Mouse (Mus musculus): Measurements from ENCODE around the gene St5. TPM values are rescaled to one million over a fixed set of nuclear protein-coding genes. Genes with fewer than 3 reads are reported as not detected.

The St5 gene
- polyA plus RNA-seq, 1 experiment from 2014 or later = 35.8 TPM

DNA sequence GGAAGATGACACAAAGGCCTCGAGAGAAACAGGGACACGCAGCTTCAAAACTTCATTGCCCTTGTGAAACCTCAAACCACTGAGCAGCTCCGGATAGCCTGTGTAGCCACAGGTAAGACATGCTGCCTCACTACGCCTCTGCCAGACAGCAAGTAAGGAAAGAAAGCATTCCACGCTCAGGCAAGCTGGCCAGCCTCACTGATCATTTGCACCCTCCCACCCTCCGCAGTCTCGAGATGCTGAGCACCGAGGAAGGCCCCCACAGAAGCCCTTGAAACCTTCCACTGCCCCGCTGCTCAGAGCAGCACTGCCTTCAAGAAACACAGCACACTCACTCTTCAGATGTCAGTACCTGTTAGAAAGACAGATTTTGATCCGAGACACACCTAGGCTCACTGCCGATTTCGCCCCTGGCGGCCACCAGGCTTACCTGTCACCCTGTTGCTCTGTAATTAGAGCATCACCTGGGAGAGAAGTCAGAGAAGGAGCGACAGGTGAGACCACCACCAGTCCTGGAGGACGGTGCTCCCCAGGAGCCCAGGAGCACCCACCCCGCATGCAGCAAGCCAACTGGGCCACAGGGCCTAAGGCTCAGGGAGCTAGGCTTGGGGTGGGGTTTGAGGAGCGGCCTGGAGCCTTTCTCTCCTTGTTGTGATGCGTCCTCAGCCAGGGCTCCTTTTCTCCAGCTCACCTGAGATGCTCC, 210.6 kb downstream of the St5 start:
- Histone ChIP-seq H3K27me3 (ENCODE audit: control insufficient read depth, insufficient read depth, low read length) (peaks cover 7% of the 10 kb centered on the region; the same call in 1 of the 2 replicates), H3K27ac (ENCODE audit: low read depth, low read length) (no peak overlapping the region), H3K36me3 (ENCODE audit: control insufficient read depth, insufficient read depth, low read length) (no peaks in the 10 kb centered on the region), H3K9ac (ENCODE audit: low read depth, low read length) (no peak overlapping the region), H3K4me1 (ENCODE audit: control insufficient read depth, insufficient read depth, low read length) (no peaks in the 10 kb centered on the region), H3K4me3 (ENCODE audit: low read length) (0 out of 2 replicates have a peak overlapping the region, but pooled peaks have one; percentile 17), H3K9me3 (ENCODE audit: control insufficient read depth, low read length) (no peaks in the 10 kb centered on the region), H3K4me2 (replicated peaks; ENCODE audit: low read depth, low read length) (peak overlapping the region; percentile 18; the same call in 1 of the 2 replicates)
- WGBS = 66% methylated on average over 18 of the region's 18 CpGs
- 0 out of 2 replicates have a peak, but pooled peaks have one; percentile 36 for ATAC-seq (ENCODE audit: low FRiP score, low TSS enrichment)

DNA sequence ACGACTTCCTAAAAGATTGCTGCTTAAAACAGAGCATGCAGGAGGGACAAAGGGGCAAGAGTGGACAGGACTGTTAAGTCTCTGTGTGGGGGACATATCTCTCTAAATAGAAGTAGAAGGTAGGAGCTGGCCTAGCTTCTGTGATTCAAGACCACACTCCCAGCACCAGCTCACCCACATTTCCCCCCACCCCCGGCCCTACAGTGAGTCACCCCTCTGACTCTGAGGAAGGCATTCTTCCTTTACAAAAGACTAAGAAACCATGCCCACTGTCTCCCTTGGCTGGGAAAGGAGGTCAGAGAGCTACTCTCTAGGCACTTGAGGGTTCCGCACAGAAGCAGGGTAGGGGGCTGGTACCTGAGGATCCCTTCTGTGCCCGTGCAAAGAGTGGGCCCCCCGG, 219.2 kb downstream of the St5 start:
- no peaks in the 10 kb centered on the region for H3K4me1 ChIP-seq (ENCODE audit: control insufficient read depth, insufficient read depth, low read length)
- H3K27ac ChIP-seq (ENCODE audit: low read depth, low read length) = no peak overlapping the region
- no peak overlapping the region for H3K9ac ChIP-seq (ENCODE audit: low read depth, low read length)
- no peaks in the 10 kb centered on the region for H3K36me3 ChIP-seq (ENCODE audit: control insufficient read depth, insufficient read depth, low read length)
- H3K27me3 ChIP-seq (ENCODE audit: control insufficient read depth, insufficient read depth, low read length) = no peaks in the 10 kb centered on the region
- no peak for ATAC-seq (ENCODE audit: low FRiP score, low TSS enrichment)
- no peak overlapping the region for H3K4me3 ChIP-seq (ENCODE audit: low read length)
- WGBS = 77% methylated on average over 5 of the region's 5 CpGs
- no peaks in the 10 kb centered on the region for H3K9me3 ChIP-seq (ENCODE audit: control insufficient read depth, low read length)
- H3K4me2 ChIP-seq (replicated peaks; ENCODE audit: low read depth, low read length) = no peak overlapping the region

GRCm38 (mm10) chr7:109480765-109481197, 222.6 kb downstream of the St5 start:
- no peaks in the 10 kb centered on the region for H3K27me3 ChIP-seq (ENCODE audit: control insufficient read depth, insufficient read depth, low read length)
- H3K4me1 ChIP-seq (ENCODE audit: control insufficient read depth, insufficient read depth, low read length) = no peaks in the 10 kb centered on the region
- H3K9ac ChIP-seq (ENCODE audit: low read depth, low read length) = no peak overlapping the region
- WGBS = 21% methylated on average over 7 of the region's 7 CpGs
- peak; percentile 68; the same call in 1 of the 2 replicates for ATAC-seq (ENCODE audit: low FRiP score, low TSS enrichment)
- no peaks in the 10 kb centered on the region for H3K9me3 ChIP-seq (ENCODE audit: control insufficient read depth, low read length)
- no peak overlapping the region for H3K4me3 ChIP-seq (ENCODE audit: low read length)
- no peaks in the 10 kb centered on the region for H3K36me3 ChIP-seq (ENCODE audit: control insufficient read depth, insufficient read depth, low read length)
- H3K4me2 ChIP-seq (replicated peaks; ENCODE audit: low read depth, low read length) = no peak overlapping the region
- no peak overlapping the region for H3K27ac ChIP-seq (ENCODE audit: low read depth, low read length)

GRCm38 (mm10) chr7:109477926-109478325, 225.5 kb downstream of the St5 start:
- H3K4me3 ChIP-seq (ENCODE audit: low read length) = no peak overlapping the region
- peak; percentile 12; the same call in 1 of the 2 replicates for ATAC-seq (ENCODE audit: low FRiP score, low TSS enrichment)
- no peaks in the 10 kb centered on the region for H3K4me1 ChIP-seq (ENCODE audit: control insufficient read depth, insufficient read depth, low read length)
- WGBS = 39% methylated on average over 3 of the region's 3 CpGs
- no peak overlapping the region for H3K27ac ChIP-seq (ENCODE audit: low read depth, low read length)
- H3K36me3 ChIP-seq (ENCODE audit: control insufficient read depth, insufficient read depth, low read length) = no peaks in the 10 kb centered on the region
- no peak overlapping the region for H3K4me2 ChIP-seq (replicated peaks; ENCODE audit: low read depth, low read length)
- H3K9me3 ChIP-seq (ENCODE audit: control insufficient read depth, low read length) = no peaks in the 10 kb centered on the region
- no peaks in the 10 kb centered on the region for H3K27me3 ChIP-seq (ENCODE audit: control insufficient read depth, insufficient read depth, low read length)
- H3K9ac ChIP-seq (ENCODE audit: low read depth, low read length) = no peak overlapping the region

Small RNA genes within 50 kb of the gene (microRNA-seq; reads per million reads assigned to microRNA genes)
- gene Gm47284 = 1.5 reads per million

Other genes with a start within 250 kb of the St5 start
- 0.04 TPM in 1 of 2 replicates, not detected in the other for gene Trim66, start 195.5 kb downstream of the St5 start, polyA plus RNA-seq (2014; fragmentation: Nextera tagmentation; extraction: Ambion mirVana)
- 165 and 201 TPM in 2 replicates for gene Rpl27a, start 184.5 kb downstream of the St5 start, polyA plus RNA-seq (2014; fragmentation: Nextera tagmentation; extraction: Ambion mirVana)
- gene Akip1, start 85 bp upstream of the St5 start, polyA plus RNA-seq (2014; fragmentation: Nextera tagmentation; extraction: Ambion mirVana) = 24.7 and 28.2 TPM in 2 replicates
- 0.27 TPM in 1 of 2 replicates, not detected in the other for gene BC051019, start 20.2 kb upstream of the St5 start, polyA plus RNA-seq (2014; fragmentation: Nextera tagmentation; extraction: Ambion mirVana)
- not detected in 2 replicates for gene Ascl3, start 28.1 kb upstream of the St5 start, polyA plus RNA-seq (2014; fragmentation: Nextera tagmentation; extraction: Ambion mirVana)
- gene Tmem9b, start 49.3 kb upstream of the St5 start, polyA plus RNA-seq (2014; fragmentation: Nextera tagmentation; extraction: Ambion mirVana) = 41.1 and 46.9 TPM in 2 replicates
- gene Nrip3, start 78.4 kb upstream of the St5 start, polyA plus RNA-seq (2014; fragmentation: Nextera tagmentation; extraction: Ambion mirVana) = 0.29 and 0.80 TPM in 2 replicates
- 0.34 and 0.77 TPM in 2 replicates for gene Scube2, start 162.1 kb upstream of the St5 start, polyA plus RNA-seq (2014; fragmentation: Nextera tagmentation; extraction: Ambion mirVana)

Measured in kidney, embryonic 14.5 days (tissue).